Mouse (Mus musculus): ENCODE results near the gene Fuk.

DNA sequence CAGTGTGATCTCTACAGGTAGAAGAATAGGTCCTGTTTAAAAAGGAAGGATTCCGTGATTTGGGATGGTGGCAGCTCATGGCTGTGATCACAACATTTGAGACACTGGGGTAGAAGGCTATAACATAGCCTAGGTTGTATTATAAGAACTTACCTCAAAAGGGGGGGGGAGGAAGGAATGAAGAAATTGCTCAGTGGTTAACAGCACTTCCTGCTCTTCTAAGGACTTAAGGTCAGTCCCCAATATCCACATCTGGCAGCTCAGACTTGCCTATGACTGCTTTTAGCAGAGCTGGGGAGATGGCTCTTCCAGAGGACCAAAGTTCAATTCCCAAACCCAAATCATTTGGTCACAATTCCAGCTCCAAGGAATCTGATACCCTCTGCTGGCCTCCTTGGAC lies 4.4 kb upstream of the Fuk start:
- TF ChIP-seq CTCF (IDR thresholded peaks at IDR 0.05; ENCODE audit: insufficient read depth, low read depth, low read length) (no peak), POLR2A (IDR thresholded peaks at IDR 0.05; ENCODE audit: insufficient read depth, low read depth, low read length) (no peak)

Measured in olfactory bulb, adult 2 months (tissue).